Mouse (Mus musculus) WW6 (cell line): ENCODE data around the gene Bend5.

ENCODE experiments used
- DNase-seq: peaks from one replicate; pipeline ENCODE4 v3.0.0-alpha.2; 2013; ENCODE audit warnings: low read depth, low spot score

Gene Bend5

GRCm38 (mm10) chr4:111442435-111443238 lies 27.8 kb downstream of the Bend5 start:
- no peak for DNase-seq

GRCm38 (mm10) chr4:111443906-111444615 lies 29.3 kb downstream of the Bend5 start:
- no peak for DNase-seq

- DNase-seq, result no peak
These were observed 29.9 kb downstream of the Bend5 start for GRCm38 (mm10) chr4:111444616-111445160.

GRCm38 (mm10) chr4:111447918-111448317 lies 33.1 kb downstream of the Bend5 start:
- DNase-seq, result no peak

GRCm38 (mm10) chr4:111448586-111448985 lies 33.8 kb downstream of the Bend5 start:
- DNase-seq, result no peak

- DNase-seq, result no peak
These were observed 34.8 kb downstream of the Bend5 start for GRCm38 (mm10) chr4:111449442-111450199.

GRCm38 (mm10) chr4:111451283-111451918 lies 36.6 kb downstream of the Bend5 start:
- DNase-seq, result no peak

GRCm38 (mm10) chr4:111452192-111452591 lies 37.4 kb downstream of the Bend5 start:
- no peak for DNase-seq

- no peak for DNase-seq
These were observed 38.5 kb downstream of the Bend5 start for GRCm38 (mm10) chr4:111453275-111453674.

GRCm38 (mm10) chr4:111455621-111456020 lies 40.8 kb downstream of the Bend5 start:
- DNase-seq, result no peak

GRCm38 (mm10) chr4:111457568-111457967 lies 42.8 kb downstream of the Bend5 start:
- DNase-seq, result no peak

GRCm38 (mm10) chr4:111467293-111467773 lies 52.5 kb downstream of the Bend5 start:
- no peak for DNase-seq

- DNase-seq, result no peak
These were observed 53.0 kb downstream of the Bend5 start for GRCm38 (mm10) chr4:111467796-111468195.

- DNase-seq, result no peak
These were observed 55.0 kb downstream of the Bend5 start for GRCm38 (mm10) chr4:111469847-111470246.

- no peak for DNase-seq
These were observed 56.9 kb downstream of the Bend5 start for GRCm38 (mm10) chr4:111471726-111472125.

GRCm38 (mm10) chr4:111472511-111472910 lies 57.7 kb downstream of the Bend5 start:
- DNase-seq, result no peak

GRCm38 (mm10) chr4:111473014-111473413 lies 58.2 kb downstream of the Bend5 start:
- no peak for DNase-seq

- DNase-seq, result no peak
These were observed 60.7 kb downstream of the Bend5 start for GRCm38 (mm10) chr4:111475374-111475971.

GRCm38 (mm10) chr4:111477507-111477906 lies 62.7 kb downstream of the Bend5 start:
- no peak for DNase-seq

- no peak for DNase-seq
These were observed 68.7 kb downstream of the Bend5 start for GRCm38 (mm10) chr4:111483499-111483898.

- DNase-seq, result no peak
These were observed 70.4 kb downstream of the Bend5 start for GRCm38 (mm10) chr4:111485189-111485588.
